In genomic region chrX:10734874-10735273, GRCm38 (mm10) we compare ENCODE assay signal across 10 mouse cellular contexts.
"Had no signal": no experiment of that assay in that cellular context is flagged by ENCODE, and none has a peak within 500 bp of the region (broad histone marks: within the 10 kb centered on the region; RNA-seq: fewer than 3 reads in every experiment).

No protein-coding gene starts in this region.

- H3K4me3 ChIP-seq: limb, embryonic 12.5 days; limb, embryonic 15.5 days; liver, embryonic 15.5 days; midbrain, embryonic 13.5 days had no signal

- H3K27me3 ChIP-seq: limb, embryonic 15.5 days; liver, embryonic 15.5 days; midbrain, embryonic 13.5 days had no signal

- H3K9me3 ChIP-seq: limb, embryonic 12.5 days; limb, embryonic 15.5 days; liver, embryonic 15.5 days; midbrain, embryonic 13.5 days had no signal

- H3K4me1 ChIP-seq: limb, embryonic 15.5 days; midbrain, embryonic 13.5 days had no signal

- H3K4me2 ChIP-seq: limb, embryonic 12.5 days; limb, embryonic 15.5 days; liver, embryonic 15.5 days; lung, embryonic 14.5 days; midbrain, embryonic 13.5 days had no signal

- ATAC-seq: intestine, postnatal 0 days; midbrain, embryonic 13.5 days; midbrain, embryonic 16.5 days had no signal

- H3K9ac ChIP-seq: limb, embryonic 12.5 days; limb, embryonic 15.5 days; liver, embryonic 15.5 days; lung, embryonic 14.5 days; midbrain, embryonic 13.5 days had no signal

- H3K36me3 ChIP-seq: limb, embryonic 12.5 days; limb, embryonic 15.5 days; liver, embryonic 15.5 days; midbrain, embryonic 13.5 days had no signal

- DNase-seq: left cerebral cortex, postnatal 4 days; thymus, postnatal 25 days had no signal

- H3K27ac ChIP-seq: limb, embryonic 12.5 days; limb, embryonic 15.5 days; liver, embryonic 15.5 days; midbrain, embryonic 13.5 days; stomach, postnatal 0 days had no signal
